Mouse (Mus musculus): Measurements from ENCODE around the gene Mterf1b.

Gene Mterf1b

GRCm38 (mm10) chr5:4246095-4246494, 53.9 kb downstream of the Mterf1b start:
- DNase-seq: no peak

Data from right cerebral cortex, postnatal 4 days (tissue).